Mouse (Mus musculus) MEL (cell line): ENCODE results near the gene Plekhh3. TPM values are rescaled to one million over a fixed set of nuclear protein-coding genes. Genes with fewer than 3 reads are reported as not detected.
A peak's percentile ranks its signal among the peaks of the same experiment; 100 is the strongest.

Experiments used
- DNase-seq: peaks from one replicate; pipeline ENCODE4 v3.0.0; 2011; ENCODE audit warnings: low read depth, low spot score
- H3K27ac ChIP-seq: 2 replicates; pipeline ENCODE4 v1.5.1; 2012; ENCODE audit warnings: low read depth, mild to moderate bottlenecking, control low read depth, low read length, moderate library complexity; ENCODE audit not compliant: control insufficient read depth
- H3K27me3 ChIP-seq, 2 experiments: fragments of 150-350 bp in 1 of 2; sonication (generic) in 1 of 2; 2 replicates each; pipeline ENCODE4 v1.6.1; 2012; ENCODE audit warnings: low read length in 2 of 2, mild to moderate bottlenecking in 2 of 2, improper control_type of control experiment in 1 of 2, moderate library complexity in 1 of 2; ENCODE audit not compliant: insufficient read depth in 2 of 2, control insufficient read depth in 1 of 2
- H3K36me3 ChIP-seq, 2 experiments: 2 replicates each; pipeline ENCODE4 v1.6.1; 2012 to 2014; ENCODE audit warnings: low read length in 2 of 2, improper control_type of control experiment in 1 of 2, inconsistent platforms in 1 of 2, mild to moderate bottlenecking in 1 of 2; ENCODE audit not compliant: insufficient read depth in 2 of 2, control insufficient read depth in 1 of 2
- H3K4me1 ChIP-seq, 2 experiments: fragments of 150-350 bp in 1 of 2; sonication (generic) in 1 of 2; 2 replicates each; pipeline ENCODE4 v1.6.1; 2012; ENCODE audit warnings: low read length in 2 of 2, improper control_type of control experiment in 1 of 2, mild to moderate bottlenecking in 1 of 2; ENCODE audit not compliant: insufficient read depth in 2 of 2, control insufficient read depth in 1 of 2
- H3K4me3 ChIP-seq, 2 experiments: fragments of 150-350 bp in 1 of 2; sonication (generic) in 1 of 2; 2 replicates each; pipeline ENCODE4 v1.5.1; 2012; ENCODE audit warnings: low read depth in 2 of 2, low read length in 2 of 2, mild to moderate bottlenecking in 2 of 2, moderate library complexity in 2 of 2, control low read depth in 1 of 2, improper control_type of control experiment in 1 of 2; ENCODE audit not compliant: control insufficient read depth in 1 of 2, insufficient read depth in 1 of 2
- H3K79me2 ChIP-seq: 2 replicates; pipeline ENCODE4 v1.6.1; 2012; ENCODE audit warnings: mild to moderate bottlenecking, low read length, moderate library complexity; ENCODE audit not compliant: control insufficient read depth, poor library complexity, insufficient read depth
- H3K9ac ChIP-seq: 2 replicates; pipeline ENCODE4 v1.6.1; 2012; ENCODE audit warnings: low read depth, mild to moderate bottlenecking, control low read depth, low read length, moderate library complexity; ENCODE audit not compliant: control insufficient read depth, poor library complexity, severe bottlenecking
- H3K9me3 ChIP-seq: fragments of 150-350 bp; sonication (generic); replicated peaks from 2 replicates; pipeline ENCODE4 v1.6.1; 2012; ENCODE audit warnings: mild to moderate bottlenecking, low read length, improper control_type of control experiment, moderate library complexity; ENCODE audit not compliant: insufficient read depth
- CHD1 ChIP-seq: IDR thresholded peaks from 2 replicates; pipeline ENCODE4 v1.6.1; 2012; ENCODE audit warnings: low read depth, mild to moderate bottlenecking, inconsistent platforms, low read length, improper control_type of control experiment
- CHD2 ChIP-seq: IDR thresholded peaks from 2 replicates; pipeline ENCODE4 v1.6.1; 2011; ENCODE audit warnings: low read length, improper control_type of control experiment
- E2F4 ChIP-seq: IDR thresholded peaks from 2 replicates; pipeline ENCODE4 v1.6.1; 2011; ENCODE audit warnings: low read depth, low read length, improper control_type of control experiment, borderline replicate concordance
- EP300 ChIP-seq, 2 experiments: IDR thresholded peaks; 2 replicates each; pipeline ENCODE4 v1.6.1; 2011; ENCODE audit warnings: improper control_type of control experiment in 2 of 2, low read length in 2 of 2, low read depth in 1 of 2, mild to moderate bottlenecking in 1 of 2
- HCFC1 ChIP-seq: IDR thresholded peaks from 2 replicates; pipeline ENCODE4 v1.6.1; 2012; ENCODE audit warnings: low read depth, mild to moderate bottlenecking, inconsistent platforms, low read length, improper control_type of control experiment, moderate library complexity
- JUND ChIP-seq: IDR thresholded peaks from 2 replicates; pipeline ENCODE4 v1.6.1; 2011; ENCODE audit warnings: low read depth, mild to moderate bottlenecking, improper control_type of control experiment, low read length
- MAFK ChIP-seq: IDR thresholded peaks from 2 replicates; pipeline ENCODE4 v1.6.1; 2011; ENCODE audit warnings: low read depth, mild to moderate bottlenecking, low read length, improper control_type of control experiment, borderline replicate concordance
- MAX ChIP-seq: IDR thresholded peaks from 2 replicates; pipeline ENCODE4 v1.6.1; 2011; ENCODE audit warnings: low read length, improper control_type of control experiment
- MEF2A ChIP-seq: IDR thresholded peaks from 2 replicates; pipeline ENCODE4 v1.6.1; 2014; ENCODE audit warnings: low read depth, mild to moderate bottlenecking, inconsistent platforms, low read length, improper control_type of control experiment; ENCODE audit not compliant: poor library complexity, insufficient replicate concordance, severe bottlenecking; ENCODE audit errors: extremely low read depth
- MYB ChIP-seq: IDR thresholded peaks from 2 replicates; pipeline ENCODE4 v1.6.1; 2011; ENCODE audit warnings: mild to moderate bottlenecking, low read depth, low read length, improper control_type of control experiment
- NELFE ChIP-seq: IDR thresholded peaks from 2 replicates; pipeline ENCODE4 v1.6.1; 2011; ENCODE audit warnings: low read depth, low read length, improper control_type of control experiment
- NRF1 ChIP-seq: IDR thresholded peaks from 2 replicates; pipeline ENCODE4 v1.6.1; 2014; ENCODE audit warnings: low read depth, mild to moderate bottlenecking, inconsistent platforms, low read length, improper control_type of control experiment, moderate library complexity; ENCODE audit not compliant: poor library complexity, insufficient read depth, severe bottlenecking
- POLR2A ChIP-seq, 2 experiments: IDR thresholded peaks; 2 replicates each; pipeline ENCODE4 v1.6.1; 2011 to 2012; ENCODE audit warnings: low read length in 2 of 2, mild to moderate bottlenecking in 2 of 2, control low read depth in 1 of 2, improper control_type of control experiment in 1 of 2, low read depth in 1 of 2, moderate library complexity in 1 of 2; ENCODE audit not compliant: control insufficient read depth in 1 of 2, insufficient read depth in 1 of 2, poor library complexity in 1 of 2
- POLR2AphosphoS2 ChIP-seq: IDR thresholded peaks from 2 replicates; pipeline ENCODE4 v1.6.1; 2011; ENCODE audit warnings: low read length, improper control_type of control experiment
- RCOR1 ChIP-seq: IDR thresholded peaks from 2 replicates; pipeline ENCODE4 v1.6.1; 2012; ENCODE audit warnings: low read depth, mild to moderate bottlenecking, inconsistent platforms, low read length, improper control_type of control experiment
- SMC3 ChIP-seq: IDR thresholded peaks from 2 replicates; pipeline ENCODE4 v1.6.1; 2011; ENCODE audit warnings: low read depth, low read length, improper control_type of control experiment
- TBP ChIP-seq: IDR thresholded peaks from 2 replicates; pipeline ENCODE4 v1.8.0; 2011; ENCODE audit warnings: low read depth, low read length, improper control_type of control experiment
- USF2 ChIP-seq, 2 experiments: IDR thresholded peaks; 2 replicates each; pipeline ENCODE4 v1.6.1; 2011 to 2012; ENCODE audit warnings: improper control_type of control experiment in 2 of 2, low read length in 2 of 2, borderline replicate concordance in 1 of 2, inconsistent platforms in 1 of 2, low read depth in 1 of 2, mild to moderate bottlenecking in 1 of 2; ENCODE audit not compliant: insufficient read depth in 1 of 2
- ZC3H11A ChIP-seq: IDR thresholded peaks from 2 replicates; pipeline ENCODE4 v1.6.1; 2012; ENCODE audit warnings: low read depth, mild to moderate bottlenecking, inconsistent platforms, low read length, improper control_type of control experiment
- ZKSCAN1 ChIP-seq: IDR thresholded peaks from 2 replicates; pipeline ENCODE4 v1.6.1; 2012; ENCODE audit warnings: low read depth, mild to moderate bottlenecking, inconsistent platforms, low read length, improper control_type of control experiment, moderate library complexity
- ZMIZ1 ChIP-seq: IDR thresholded peaks from 2 replicates; pipeline ENCODE4 v1.6.1; 2012; ENCODE audit warnings: low read depth, mild to moderate bottlenecking, inconsistent platforms, low read length, improper control_type of control experiment, moderate library complexity
- polyA plus RNA-seq, 2 experiments: library from polyadenylated mRNA; stranded (reverse) in 1 of 2; unstranded in 1 of 2; fragments of >175 nt in 1 of 2; fragments of >200 nt in 1 of 2; gene quantifications; 2 replicates each; pipeline versions ENCODE4 v1.2.1 to v1.2.4; 2012; ENCODE audit warnings: low replicate concordance in 2 of 2, low read depth in 1 of 2; ENCODE audit not compliant: insufficient read length in 2 of 2, insufficient read depth in 1 of 2, missing spikeins in 1 of 2
- total RNA-seq: library from RNA; depleted of rRNA; stranded (reverse); fragments of 300-350 nt; gene quantifications from 2 replicates; pipeline ENCODE4 v1.2.3, GENCODE M21; 2012

The Plekhh3 gene
- total and polyA plus RNA-seq, 3 experiments, result 0.81 to 1.5 TPM; not detected in 1

GRCm38 (mm10) chr11:101171721-101172433 lies 726 bp upstream of the Plekhh3 start (continued):
- no peak for TF ChIP-seq TBP
- peak; percentile 97 for TF ChIP-seq MAFK
- TF ChIP-seq POLR2AphosphoS2, result no peak
- TF ChIP-seq ZMIZ1, result no peak

GRCm38 (mm10) chr11:101170354-101170810 lies 769 bp downstream of the Plekhh3 start, which contains the start of gene Cntnap1:
Gene Cntnap1, plus strand, starts transcription at chr11:101170523.
- no peaks in the 10 kb centered on the region; the same call in 1 of the 2 replicates for H3K79me2 ChIP-seq
- peak within 1 kb of the TSS; percentile 77 for H3K9ac ChIP-seq
- H3K4me1 ChIP-seq, result peaks cover 0 to 19% of the 10 kb centered on the region in 2 experiments; a peak in 2 of 4 replicates
- DNase-seq, result no peak
- no peak for TF ChIP-seq RCOR1
- TF ChIP-seq MYB, result no peak
- TF ChIP-seq MAFK, result no peak
- no peak for TF ChIP-seq EP300 (IDR thresholded peaks at IDR 0.05; ENCODE audit: low read depth in 1 of 2, low read length in 2 of 2)
- TF ChIP-seq NRF1, result no peak
- no peak for TF ChIP-seq ZC3H11A
- no peak for TF ChIP-seq CHD2
- 0 out of 4 replicates have a peak, but pooled peaks of 1 of the 2 experiments have one; percentile 14 for TF ChIP-seq POLR2A (IDR thresholded peaks at IDR 0.05; ENCODE audit: control insufficient read depth in 1 of 2, insufficient read depth in 1 of 2, low read depth in 1 of 2, low read length in 2 of 2, poor library complexity in 1 of 2)
- no peak for TF ChIP-seq NELFE
- peaks cover 0 to 4% of the 10 kb centered on the region in 2 experiments; a peak in 2 of 4 replicates for H3K27me3 ChIP-seq
- no peak within 1 kb of the TSS for H3K27ac ChIP-seq
- no peaks in the 10 kb centered on the region for H3K9me3 ChIP-seq
- H3K36me3 ChIP-seq, result peaks cover 0 to 6% of the 10 kb centered on the region in 2 experiments; a peak in 2 of 4 replicates
- peak within 1 kb of the TSS; percentile 79 to 87 for H3K4me3 ChIP-seq

- Histone ChIP-seq H3K4me3 (no peak overlapping the region), H3K9ac (no peak overlapping the region), H3K27me3 (peaks cover 0 to 4% of the 10 kb centered on the region in 2 experiments; a peak in 2 of 4 replicates), H3K79me2 (no peaks in the 10 kb centered on the region; the same call in 1 of the 2 replicates), H3K27ac (no peak overlapping the region), H3K9me3 (no peaks in the 10 kb centered on the region), H3K4me1 (peaks cover 0 to 19% of the 10 kb centered on the region in 2 experiments; a peak in 2 of 4 replicates), H3K36me3 (peaks cover 0 to 6% of the 10 kb centered on the region in 2 experiments; a peak in 2 of 4 replicates)
- no peak for DNase-seq
- TF ChIP-seq CHD1, result no peak
- no peak for TF ChIP-seq SMC3
- no peak for TF ChIP-seq MAFK
- TF ChIP-seq HCFC1, result no peak
- TF ChIP-seq MEF2A, result no peak
- no peak for TF ChIP-seq USF2 (IDR thresholded peaks at IDR 0.05; ENCODE audit: borderline replicate concordance in 1 of 2, insufficient read depth in 1 of 2, low read depth in 1 of 2, low read length in 2 of 2)
- no peak for TF ChIP-seq NRF1
- no peak for TF ChIP-seq MYB
- TF ChIP-seq MAX, result no peak
- TF ChIP-seq ZKSCAN1, result no peak
- TF ChIP-seq CHD2, result no peak
- TF ChIP-seq E2F4, result no peak
- no peak for TF ChIP-seq JUND
Observed at GRCm38 (mm10) chr11:101169301-101170107, 1.6 kb downstream of the Plekhh3 start.
